Mouse (Mus musculus) limb, embryonic 15.5 days (tissue): ENCODE measurements around the gene Cib2. TPM values are rescaled to one million over a fixed set of nuclear protein-coding genes. Genes with fewer than 3 reads are reported as not detected.

Experiments
- ATAC-seq: fragments of 200-750 bp; cut with Nextera tagmentation; 2 replicates; pipeline ENCODE4 v1.8.0; 2017; ENCODE audit warnings: low read depth, moderate TSS enrichment; ENCODE audit not compliant: insufficient number of reproducible peaks, low FRiP score, low TSS enrichment
- H3K27ac ChIP-seq: fragments of 300-500 bp; sonication (generic); 2 replicates; pipeline ENCODE4 v1.5.1; 2015; ENCODE audit warnings: moderate library complexity, mild to moderate bottlenecking, inconsistent platforms
- H3K27me3 ChIP-seq: fragments of 300-500 bp; sonication (generic); 2 replicates; pipeline ENCODE4 v1.6.1; 2015; ENCODE audit warnings: inconsistent platforms
- H3K36me3 ChIP-seq: fragments of 300-500 bp; sonication (generic); 2 replicates; pipeline ENCODE4 v1.6.1; 2015; ENCODE audit warnings: inconsistent platforms
- H3K4me1 ChIP-seq: fragments of 300-500 bp; sonication (generic); 2 replicates; pipeline ENCODE4 v1.6.1; 2015; ENCODE audit warnings: inconsistent platforms
- H3K4me2 ChIP-seq: fragments of 300-500 bp; sonication (generic); 2 replicates; pipeline ENCODE4 v1.6.1; 2015; ENCODE audit warnings: mild to moderate bottlenecking, inconsistent platforms
- H3K4me3 ChIP-seq: fragments of 300-500 bp; sonication (generic); 2 replicates; pipeline ENCODE4 v1.5.1; 2015; ENCODE audit warnings: mild to moderate bottlenecking, inconsistent platforms
- H3K9ac ChIP-seq: fragments of 300-500 bp; sonication (generic); 2 replicates; pipeline ENCODE4 v1.6.1; 2015; ENCODE audit warnings: inconsistent platforms
- H3K9me3 ChIP-seq: fragments of 300-500 bp; sonication (generic); 2 replicates; pipeline ENCODE4 v1.6.1; 2016; ENCODE audit warnings: inconsistent platforms
- WGBS: fragments of 180-500 bp; shearing (Covaris S2); methylation state at CpG from one replicate; pipeline ENCODE4 v1.1.7; 2015; 5-methylcytosine and 5-hydroxymethylcytosine counted together
- polyA plus RNA-seq: library from polyadenylated mRNA; unstranded; fragments of >200 nt; fragmentation: Nextera tagmentation; extraction: Ambion mirVana; gene quantifications from 2 replicates; pipeline ENCODE4 v1.2.1, GENCODE M21; 2015

Gene Cib2
- polyA plus RNA-seq, 1 experiment from 2014 or later = 23.0 TPM

DNA sequence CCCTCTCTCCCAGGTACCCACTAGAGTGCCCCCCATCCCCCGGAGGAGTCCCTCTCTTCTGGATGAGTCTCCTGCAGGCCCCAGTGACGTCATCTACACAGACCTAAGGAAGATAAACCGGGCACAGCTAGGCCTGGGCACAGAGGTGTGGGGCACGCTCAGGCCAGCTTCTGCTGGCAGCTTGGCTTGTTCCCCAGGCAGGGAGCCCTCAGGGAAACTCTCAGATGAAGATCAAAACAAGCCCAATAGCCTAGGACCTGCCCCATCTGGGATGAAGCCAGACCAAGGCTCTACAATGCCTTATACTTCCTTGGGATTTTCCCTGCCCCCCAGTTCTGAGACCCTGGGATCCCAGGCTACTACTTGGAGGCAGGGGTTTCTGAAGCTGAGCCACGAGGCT is 19.2 kb downstream of the Cib2 start:
- Histone ChIP-seq H3K4me3 (no peak overlapping the region), H3K36me3 (no peaks in the 10 kb centered on the region), H3K9me3 (no peaks in the 10 kb centered on the region), H3K9ac (no peak overlapping the region), H3K27me3 (no peaks in the 10 kb centered on the region), H3K27ac (no peak overlapping the region), H3K4me2 (no peak overlapping the region), H3K4me1 (no peaks in the 10 kb centered on the region)
- 68% methylated on average over 5 of the region's 5 CpGs for WGBS
- ATAC-seq = no peak

DNA sequence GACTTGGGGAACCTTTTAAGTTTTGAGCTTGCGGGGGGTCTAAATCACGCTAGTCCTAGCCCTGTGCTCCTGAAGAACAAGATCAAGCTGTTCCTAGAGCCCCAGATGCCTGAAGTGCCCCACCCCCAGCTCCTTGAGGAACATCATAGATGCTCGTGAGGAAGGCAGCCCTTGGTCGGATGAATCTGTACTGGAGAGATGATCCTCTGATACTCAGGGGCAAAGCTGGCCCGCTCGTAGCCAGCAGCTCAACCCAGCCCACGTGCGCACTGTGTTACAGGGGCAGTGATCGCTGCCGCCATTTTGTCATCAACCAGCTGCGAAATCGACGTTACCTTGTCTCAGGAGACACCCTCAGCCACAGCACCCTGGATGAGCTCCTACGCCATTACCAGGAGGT is 21.3 kb downstream of the Cib2 start, which contains the start of gene Sh2d7:
TSS of gene Sh2d7 (plus strand) at position 301 of the 400 bp plus-strand sequence.
- H3K4me1 ChIP-seq = 0 out of 2 replicates have a peak, but pooled peaks cover 6% of the 10 kb centered on the region
- 91% methylated on average over 14 of the region's 14 CpGs for WGBS
- ATAC-seq = no peak

DNA sequence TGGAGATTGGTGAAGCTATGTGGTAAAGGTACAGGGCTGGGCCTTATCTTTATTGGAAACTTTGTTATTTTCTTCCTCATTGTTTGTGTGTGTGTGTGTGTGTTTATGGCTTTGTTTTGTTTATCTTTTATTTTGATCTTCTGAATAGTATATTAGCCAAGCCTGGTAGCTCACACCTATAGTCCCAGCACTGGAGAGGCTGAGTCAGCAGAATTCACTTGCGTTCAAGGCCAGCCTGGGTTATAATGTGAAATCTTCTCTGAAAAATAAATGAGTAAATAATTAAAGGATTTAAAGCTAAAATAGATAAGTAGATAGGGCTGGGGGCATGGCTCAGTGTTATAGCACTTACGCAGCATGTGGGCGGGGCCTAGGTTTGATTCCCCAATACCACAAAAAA is 21.8 kb downstream of the Cib2 start:
- Histone ChIP-seq H3K4me1 (0 out of 2 replicates have a peak, but pooled peaks cover 6% of the 10 kb centered on the region), H3K27ac (no peak overlapping the region), H3K9ac (no peak overlapping the region), H3K9me3 (no peaks in the 10 kb centered on the region), H3K27me3 (no peaks in the 10 kb centered on the region), H3K4me2 (no peak overlapping the region), H3K36me3 (no peaks in the 10 kb centered on the region), H3K4me3 (no peak overlapping the region)
- 92% methylated on average over 3 of the region's 3 CpGs for WGBS
- no peak for ATAC-seq

More for the DNA sequence above, 21.3 kb downstream of the Cib2 start, which contains the start of gene Sh2d7:
- Histone ChIP-seq H3K4me3 (no peak within 1 kb of the TSS), H3K27ac (no peak within 1 kb of the TSS), H3K9me3 (no peaks in the 10 kb centered on the region), H3K4me2 (no peak within 1 kb of the TSS), H3K27me3 (no peaks in the 10 kb centered on the region), H3K36me3 (no peaks in the 10 kb centered on the region), H3K9ac (no peak within 1 kb of the TSS)

DNA sequence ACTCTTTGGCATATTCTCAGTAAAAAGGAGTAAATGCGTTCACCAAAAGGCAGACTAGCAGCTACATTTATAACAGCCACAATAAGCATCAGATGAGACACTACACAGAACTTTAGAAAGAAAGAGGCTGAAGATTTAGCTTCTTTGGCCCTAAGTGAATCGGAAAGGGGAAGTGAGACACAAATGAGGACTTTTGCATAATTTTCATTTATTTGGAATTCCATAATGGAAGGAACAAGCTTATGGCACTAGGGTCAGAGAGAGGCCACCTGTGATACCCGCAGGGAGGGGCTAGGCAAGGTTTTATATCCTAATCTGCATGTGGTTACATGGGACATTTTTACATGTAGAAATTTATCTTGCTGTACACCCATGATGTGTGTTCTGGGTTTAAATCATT is 22.5 kb downstream of the Cib2 start:
- Histone ChIP-seq H3K27me3 (no peaks in the 10 kb centered on the region), H3K36me3 (no peaks in the 10 kb centered on the region), H3K4me2 (no peak overlapping the region), H3K9ac (no peak overlapping the region), H3K27ac (no peak overlapping the region), H3K4me3 (no peak overlapping the region), H3K4me1 (0 out of 2 replicates have a peak, but pooled peaks cover 6% of the 10 kb centered on the region), H3K9me3 (no peaks in the 10 kb centered on the region)
- WGBS = 78% methylated on average over 3 of the region's 3 CpGs
- no peak for ATAC-seq

DNA sequence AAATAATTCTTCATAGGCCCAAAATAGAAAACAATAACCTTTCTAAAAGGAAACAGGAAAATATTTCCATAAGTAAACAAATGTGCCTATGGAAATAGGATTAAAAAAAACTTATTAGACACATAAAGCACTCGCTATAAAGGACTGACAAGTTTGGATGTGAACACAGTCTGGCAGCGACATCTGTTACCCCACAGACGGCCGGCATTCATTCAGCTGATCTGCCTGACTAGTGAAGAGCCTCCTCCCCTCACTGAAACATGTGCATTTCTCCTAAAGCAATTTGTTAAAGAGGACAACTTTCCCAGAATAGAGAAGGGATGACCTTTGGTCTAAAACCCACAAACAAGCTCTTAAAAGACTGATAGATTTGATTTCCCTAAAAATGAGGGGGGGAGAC is 23.0 kb downstream of the Cib2 start:
- 49% methylated on average over 4 of the region's 4 CpGs for WGBS
- H3K27me3 ChIP-seq = no peaks in the 10 kb centered on the region
- H3K4me1 ChIP-seq = 0 out of 2 replicates have a peak, but pooled peaks cover 6% of the 10 kb centered on the region
- no peak overlapping the region for H3K9ac ChIP-seq
- H3K9me3 ChIP-seq = no peaks in the 10 kb centered on the region
- no peak overlapping the region for H3K4me2 ChIP-seq
- H3K4me3 ChIP-seq = no peak overlapping the region
- no peak for ATAC-seq
- no peaks in the 10 kb centered on the region for H3K36me3 ChIP-seq
- no peak overlapping the region for H3K27ac ChIP-seq

DNA sequence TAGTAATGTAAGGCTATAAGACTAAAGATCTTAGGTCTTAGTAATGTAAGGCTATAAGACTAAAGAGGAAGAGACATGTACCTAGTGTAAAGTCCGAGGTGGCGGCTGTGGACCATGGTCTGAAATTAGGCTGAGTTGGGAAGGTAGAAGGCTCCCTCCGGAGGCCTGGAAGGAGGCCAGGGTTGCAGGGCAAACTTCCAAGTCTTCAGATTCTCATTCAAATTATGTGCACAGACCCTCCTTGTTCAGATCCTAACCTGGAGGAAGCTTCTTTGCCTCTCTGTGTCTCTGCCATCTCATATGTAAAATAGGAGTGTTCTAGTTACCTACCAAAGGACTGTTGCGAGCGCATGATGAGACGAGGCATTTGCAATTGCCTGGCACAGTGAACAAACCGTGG is 23.8 kb downstream of the Cib2 start:
- Histone ChIP-seq H3K9me3 (no peaks in the 10 kb centered on the region), H3K4me2 (no peak overlapping the region), H3K4me1 (0 out of 2 replicates have a peak, but pooled peaks cover 6% of the 10 kb centered on the region), H3K4me3 (no peak overlapping the region), H3K36me3 (no peaks in the 10 kb centered on the region), H3K9ac (no peak overlapping the region), H3K27me3 (no peaks in the 10 kb centered on the region), H3K27ac (no peak overlapping the region)
- WGBS = 76% methylated on average over 7 of the region's 7 CpGs
- ATAC-seq = no peak

DNA sequence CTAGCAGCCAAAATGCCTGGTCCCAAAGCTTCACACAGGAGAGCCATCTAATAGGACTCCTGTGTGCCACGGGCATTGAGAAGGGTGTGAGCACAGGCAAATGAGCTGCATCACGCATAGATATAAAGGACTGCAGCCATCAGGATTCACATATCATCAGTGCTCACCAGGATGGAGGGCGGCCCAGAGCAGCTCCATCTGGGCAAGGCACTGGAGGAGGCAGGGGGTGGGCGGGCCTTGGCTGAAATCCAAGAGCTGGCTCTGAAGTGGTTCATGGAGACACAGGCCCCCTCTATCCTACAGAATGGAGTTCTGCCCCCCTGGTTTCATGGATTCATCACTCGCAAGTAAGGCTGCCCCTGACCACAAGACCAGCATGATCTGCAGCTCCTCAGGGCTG is 26.0 kb downstream of the Cib2 start:
- Histone ChIP-seq H3K9me3 (no peaks in the 10 kb centered on the region), H3K36me3 (no peaks in the 10 kb centered on the region), H3K4me1 (0 out of 2 replicates have a peak, but pooled peaks cover 6% of the 10 kb centered on the region), H3K27ac (no peak overlapping the region), H3K4me3 (no peak overlapping the region), H3K9ac (no peak overlapping the region), H3K27me3 (no peaks in the 10 kb centered on the region), H3K4me2 (no peak overlapping the region)
- ATAC-seq = no peak
- 57% methylated on average over 5 of the region's 5 CpGs for WGBS

DNA sequence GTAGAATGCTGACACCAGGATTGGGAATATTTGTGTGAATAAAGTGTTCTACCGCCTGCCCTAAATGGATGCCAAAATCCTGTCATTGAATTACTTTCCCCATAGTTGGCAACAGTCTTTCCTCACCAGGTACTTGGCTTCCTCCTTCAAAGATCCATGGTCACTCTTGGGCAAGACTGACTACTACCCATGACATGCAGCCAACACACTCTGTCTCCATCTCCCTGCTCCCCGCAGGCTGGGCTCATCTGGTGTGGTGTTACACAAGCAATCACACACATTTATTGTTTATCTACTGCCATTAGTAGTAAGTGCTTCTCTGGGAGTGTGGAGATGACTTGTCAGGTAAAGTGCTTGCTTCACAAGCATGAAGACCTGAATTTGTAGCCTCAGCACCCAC is 27.1 kb downstream of the Cib2 start:
- H3K4me1 ChIP-seq = 0 out of 2 replicates have a peak, but pooled peaks cover 6% of the 10 kb centered on the region
- no peak overlapping the region for H3K27ac ChIP-seq
- H3K9ac ChIP-seq = no peak overlapping the region
- no peak for ATAC-seq
- no peak overlapping the region for H3K4me2 ChIP-seq
- no peaks in the 10 kb centered on the region for H3K36me3 ChIP-seq
- H3K9me3 ChIP-seq = no peaks in the 10 kb centered on the region
- H3K4me3 ChIP-seq = no peak overlapping the region
- H3K27me3 ChIP-seq = no peaks in the 10 kb centered on the region
- WGBS = 87% methylated on average over 2 of the region's 2 CpGs

DNA sequence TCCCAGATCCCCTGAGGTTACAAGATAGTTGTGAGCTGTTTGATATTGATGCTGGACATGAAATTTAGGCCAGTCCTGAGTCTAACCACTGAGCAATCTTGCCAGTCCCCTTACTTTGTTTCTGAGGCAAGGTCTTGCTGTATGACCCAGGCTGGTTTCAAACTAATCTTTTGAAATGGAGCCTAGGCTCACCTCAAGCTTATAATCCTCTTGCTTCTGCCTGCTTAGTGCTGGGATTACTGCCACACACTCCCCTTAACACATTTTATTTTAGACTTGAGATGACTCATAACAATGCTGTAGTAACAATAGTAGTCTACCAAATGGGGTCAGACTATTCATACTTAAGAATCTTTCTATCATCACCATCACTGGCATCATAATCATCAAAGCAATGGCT is 28.6 kb downstream of the Cib2 start:
- Histone ChIP-seq H3K4me2 (no peak overlapping the region), H3K36me3 (no peaks in the 10 kb centered on the region), H3K4me3 (no peak overlapping the region), H3K9me3 (no peaks in the 10 kb centered on the region), H3K9ac (no peak overlapping the region), H3K27ac (no peak overlapping the region), H3K27me3 (no peaks in the 10 kb centered on the region), H3K4me1 (0 out of 2 replicates have a peak, but pooled peaks cover 6% of the 10 kb centered on the region)
- no peak for ATAC-seq

DNA sequence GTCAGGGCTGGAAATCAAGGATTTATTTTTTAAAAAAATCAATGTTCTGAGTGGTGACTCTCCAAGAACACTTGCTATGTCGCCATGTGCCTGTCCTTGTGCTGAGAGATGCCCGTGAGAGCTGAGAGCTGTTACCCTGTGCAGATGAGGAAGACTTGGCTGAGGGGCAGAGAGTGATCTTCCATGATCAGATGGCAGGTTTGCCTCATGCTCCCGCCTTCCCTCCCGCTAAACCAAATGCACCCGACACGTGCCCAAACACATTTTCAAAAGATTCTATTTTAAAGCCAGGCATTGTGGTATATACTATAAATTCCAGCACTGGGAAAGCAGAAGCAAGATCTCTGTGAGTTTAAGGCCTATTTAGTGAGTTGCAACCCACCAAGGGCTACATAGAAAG is 29.2 kb downstream of the Cib2 start:
- Histone ChIP-seq H3K9ac (no peak overlapping the region), H3K36me3 (no peaks in the 10 kb centered on the region), H3K9me3 (no peaks in the 10 kb centered on the region), H3K27me3 (no peaks in the 10 kb centered on the region), H3K4me2 (no peak overlapping the region), H3K27ac (no peak overlapping the region), H3K4me1 (0 out of 2 replicates have a peak, but pooled peaks cover 6% of the 10 kb centered on the region), H3K4me3 (no peak overlapping the region)
- no peak for ATAC-seq
- WGBS = 76% methylated on average over 6 of the region's 6 CpGs

DNA sequence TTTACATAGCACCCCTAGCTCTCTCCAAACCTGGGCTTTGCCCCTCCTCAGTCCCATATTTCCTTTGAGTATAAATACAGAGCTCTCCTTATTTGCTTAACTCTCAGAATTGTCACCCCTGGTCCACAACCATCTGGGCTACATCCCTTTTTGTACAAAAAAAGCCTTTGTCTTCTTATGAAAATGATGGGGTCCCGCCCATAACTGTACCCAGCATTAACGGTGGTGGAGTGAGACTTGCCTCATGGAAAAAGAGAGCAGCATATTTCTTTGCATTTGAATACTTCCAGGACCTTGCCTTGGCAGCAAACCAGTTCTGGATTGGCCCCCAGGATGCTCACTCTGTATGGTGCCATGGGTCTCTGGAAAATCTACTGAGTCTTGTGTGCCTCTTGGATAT is 30.1 kb downstream of the Cib2 start:
- ATAC-seq = no peak
- Histone ChIP-seq H3K27me3 (no peaks in the 10 kb centered on the region), H3K9me3 (no peaks in the 10 kb centered on the region), H3K9ac (no peak overlapping the region), H3K4me1 (0 out of 2 replicates have a peak, but pooled peaks cover 6% of the 10 kb centered on the region), H3K36me3 (no peaks in the 10 kb centered on the region), H3K4me3 (no peak overlapping the region), H3K27ac (no peak overlapping the region), H3K4me2 (no peak overlapping the region)
- 70% methylated on average over 2 of the region's 2 CpGs for WGBS

DNA sequence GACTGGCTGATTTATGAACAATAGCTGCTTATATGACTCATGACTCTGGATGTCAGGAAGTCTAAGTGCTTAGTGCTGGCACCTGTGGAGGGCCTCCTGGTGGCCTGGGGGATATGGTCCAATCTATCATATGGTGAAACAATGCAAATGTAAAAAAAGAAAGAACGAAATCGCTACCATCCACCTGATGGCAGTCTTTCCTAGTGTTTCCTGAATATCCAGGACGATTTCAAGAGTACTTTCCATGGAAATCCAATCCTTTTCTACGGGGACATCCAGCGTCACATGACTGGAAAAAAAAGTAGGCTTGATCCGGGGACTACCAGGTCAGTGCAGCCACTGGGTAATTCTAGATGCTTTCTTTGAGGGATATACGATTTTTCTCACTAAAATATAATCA is 32.3 kb downstream of the Cib2 start:
- Histone ChIP-seq H3K9me3 (no peaks in the 10 kb centered on the region), H3K27ac (no peak overlapping the region), H3K9ac (no peak overlapping the region), H3K4me3 (no peak overlapping the region), H3K36me3 (no peaks in the 10 kb centered on the region), H3K4me2 (no peak overlapping the region), H3K27me3 (no peaks in the 10 kb centered on the region), H3K4me1 (no peaks in the 10 kb centered on the region)
- 68% methylated on average over 7 of the region's 7 CpGs for WGBS
- no peak for ATAC-seq

DNA sequence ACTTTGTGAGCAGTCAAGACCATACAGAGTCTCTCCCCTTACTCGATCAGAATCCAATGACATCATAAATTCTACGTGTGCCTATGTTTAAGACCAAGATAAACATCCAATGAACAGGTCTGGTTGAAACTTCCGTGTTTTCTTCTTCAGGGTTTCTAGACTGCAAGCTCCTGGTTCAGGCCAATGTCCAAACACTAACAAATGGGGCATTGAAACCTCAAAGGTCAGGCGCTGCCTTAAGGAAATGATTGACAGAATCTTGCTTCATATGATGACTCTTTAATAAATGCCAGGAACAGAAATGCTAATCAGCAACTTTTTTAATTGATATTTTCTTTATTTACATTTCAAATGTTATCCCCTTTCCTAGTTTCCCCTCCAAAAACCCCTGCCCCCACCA is 39.7 kb downstream of the Cib2 start:
- Histone ChIP-seq H3K4me3 (no peak overlapping the region), H3K9me3 (no peaks in the 10 kb centered on the region), H3K4me2 (no peak overlapping the region), H3K4me1 (no peaks in the 10 kb centered on the region), H3K9ac (no peak overlapping the region), H3K27me3 (no peaks in the 10 kb centered on the region), H3K27ac (no peak overlapping the region), H3K36me3 (no peaks in the 10 kb centered on the region)
- 79% methylated on average over 4 of the region's 4 CpGs for WGBS
- ATAC-seq = no peak
